Mouse (Mus musculus): ENCODE data around the gene Flt1. TPM values are rescaled to one million over a fixed set of nuclear protein-coding genes. Genes with fewer than 3 reads are reported as not detected.
A peak's percentile ranks its signal among the peaks of the same experiment; 100 is the strongest.

The Flt1 gene
- polyA plus RNA-seq, 1 experiment from 2014 or later: 10.9 TPM

GRCm38 (mm10) chr5:147665381-147665780, 60.4 kb downstream of the Flt1 start:
- 60% methylated on average over 9 of the region's 9 CpGs for WGBS
- H3K36me3 ChIP-seq (ENCODE audit: insufficient read depth, low read length): no peaks in the 10 kb centered on the region
- no peak for TF ChIP-seq CTCF (IDR thresholded peaks at IDR 0.05; ENCODE audit: low read depth)
- no peak for ATAC-seq (replicated peaks; ENCODE audit: low FRiP score, low read depth)
- no peak for DNase-seq (ENCODE audit: low spot score)
- H3K4me2 ChIP-seq (ENCODE audit: low read length): no peak overlapping the region
- H3K27ac ChIP-seq: no peak overlapping the region
- no peak overlapping the region for H3K9ac ChIP-seq (ENCODE audit: low read depth, low read length)
- no peaks in the 10 kb centered on the region for H3K4me1 ChIP-seq (replicated peaks; ENCODE audit: insufficient read depth, low read length)
- no peaks in the 10 kb centered on the region for H3K27me3 ChIP-seq (ENCODE audit: insufficient read depth, low read length)
- H3K9me3 ChIP-seq (replicated peaks; ENCODE audit: low read length): no peaks in the 10 kb centered on the region
- no peak overlapping the region for H3K4me3 ChIP-seq (replicated peaks; ENCODE audit: low read depth, low read length)

GRCm38 (mm10) chr5:147659909-147660308, 65.9 kb downstream of the Flt1 start:
- Histone ChIP-seq H3K36me3 (ENCODE audit: insufficient read depth, low read length) (no peaks in the 10 kb centered on the region), H3K9me3 (replicated peaks; ENCODE audit: low read length) (no peaks in the 10 kb centered on the region), H3K27me3 (ENCODE audit: insufficient read depth, low read length) (no peaks in the 10 kb centered on the region), H3K9ac (ENCODE audit: low read depth, low read length) (no peak overlapping the region), H3K4me2 (ENCODE audit: low read length) (no peak overlapping the region), H3K27ac (no peak overlapping the region), H3K4me1 (replicated peaks; ENCODE audit: insufficient read depth, low read length) (no peaks in the 10 kb centered on the region), H3K4me3 (replicated peaks; ENCODE audit: low read depth, low read length) (no peak overlapping the region)
- TF ChIP-seq CTCF (IDR thresholded peaks at IDR 0.05; ENCODE audit: low read depth): no peak
- no peak for DNase-seq (ENCODE audit: low spot score)
- 80% methylated on average over 7 of the region's 7 CpGs for WGBS
- ATAC-seq (replicated peaks; ENCODE audit: low FRiP score, low read depth): no peak

- peak overlapping the region; percentile 50 for H3K27ac ChIP-seq
These were observed 67.6 kb downstream of the Flt1 start for GRCm38 (mm10) chr5:147657882-147658855.

GRCm38 (mm10) chr5:147655761-147656160, 70.0 kb downstream of the Flt1 start:
- H3K4me1 ChIP-seq (replicated peaks; ENCODE audit: insufficient read depth, low read length): no peaks in the 10 kb centered on the region
- 82% methylated on average over 7 of the region's 7 CpGs for WGBS
- no peak for ATAC-seq (replicated peaks; ENCODE audit: low FRiP score, low read depth)

More at GRCm38 (mm10) chr5:147657882-147658855, 67.6 kb downstream of the Flt1 start:
- DNase-seq (ENCODE audit: low spot score): peak; percentile 67
- no peaks in the 10 kb centered on the region for H3K36me3 ChIP-seq (ENCODE audit: insufficient read depth, low read length)
- H3K27me3 ChIP-seq (ENCODE audit: insufficient read depth, low read length): no peaks in the 10 kb centered on the region
- no peak overlapping the region for H3K4me2 ChIP-seq (ENCODE audit: low read length)
- H3K9ac ChIP-seq (ENCODE audit: low read depth, low read length): no peak overlapping the region
- peak; percentile 59; the same call in 1 of the 2 replicates for ATAC-seq (replicated peaks; ENCODE audit: low FRiP score, low read depth)
- H3K4me3 ChIP-seq (replicated peaks; ENCODE audit: low read depth, low read length): no peak overlapping the region
- no peaks in the 10 kb centered on the region for H3K4me1 ChIP-seq (replicated peaks; ENCODE audit: insufficient read depth, low read length)
- no peak for TF ChIP-seq CTCF (IDR thresholded peaks at IDR 0.05; ENCODE audit: low read depth)
- H3K9me3 ChIP-seq (replicated peaks; ENCODE audit: low read length): no peaks in the 10 kb centered on the region; the same call in 1 of the 2 replicates
- 64% methylated on average over 17 of the region's 17 CpGs for WGBS

GRCm38 (mm10) chr5:147651233-147651632, 74.6 kb downstream of the Flt1 start:
- Histone ChIP-seq H3K27me3 (ENCODE audit: insufficient read depth, low read length) (no peaks in the 10 kb centered on the region), H3K9ac (ENCODE audit: low read depth, low read length) (no peak overlapping the region), H3K4me3 (replicated peaks; ENCODE audit: low read depth, low read length) (no peak overlapping the region), H3K36me3 (ENCODE audit: insufficient read depth, low read length) (no peaks in the 10 kb centered on the region), H3K27ac (no peak overlapping the region), H3K9me3 (replicated peaks; ENCODE audit: low read length) (no peaks in the 10 kb centered on the region; the same call in 1 of the 2 replicates), H3K4me1 (replicated peaks; ENCODE audit: insufficient read depth, low read length) (peaks cover 2% of the 10 kb centered on the region), H3K4me2 (ENCODE audit: low read length) (no peak overlapping the region)
- ATAC-seq (replicated peaks; ENCODE audit: low FRiP score, low read depth) (no peak), DNase-seq (ENCODE audit: low spot score) (no peak)
- 76% methylated on average over 14 of the region's 14 CpGs for WGBS
- TF ChIP-seq CTCF (IDR thresholded peaks at IDR 0.05; ENCODE audit: low read depth): no peak

More at GRCm38 (mm10) chr5:147655761-147656160, 70.0 kb downstream of the Flt1 start:
- no peak overlapping the region for H3K4me3 ChIP-seq (replicated peaks; ENCODE audit: low read depth, low read length)
- H3K36me3 ChIP-seq (ENCODE audit: insufficient read depth, low read length): no peaks in the 10 kb centered on the region
- H3K9me3 ChIP-seq (replicated peaks; ENCODE audit: low read length): no peaks in the 10 kb centered on the region; the same call in 1 of the 2 replicates
- no peak overlapping the region for H3K4me2 ChIP-seq (ENCODE audit: low read length)
- H3K9ac ChIP-seq (ENCODE audit: low read depth, low read length): no peak overlapping the region
- H3K27me3 ChIP-seq (ENCODE audit: insufficient read depth, low read length): no peaks in the 10 kb centered on the region
- H3K27ac ChIP-seq: no peak overlapping the region
- no peak for DNase-seq (ENCODE audit: low spot score)
- TF ChIP-seq CTCF (IDR thresholded peaks at IDR 0.05; ENCODE audit: low read depth): peak; percentile 45; the same call in 1 of the 2 replicates

GRCm38 (mm10) chr5:147646351-147646929, 79.4 kb downstream of the Flt1 start:
- H3K27ac ChIP-seq: peak overlapping the region; percentile 38
- 66% methylated on average over 14 of the region's 14 CpGs for WGBS
- TF ChIP-seq CTCF (IDR thresholded peaks at IDR 0.05; ENCODE audit: low read depth): no peak

More at GRCm38 (mm10) chr5:147646351-147646929, 79.4 kb downstream of the Flt1 start:
- Histone ChIP-seq H3K36me3 (ENCODE audit: insufficient read depth, low read length) (no peaks in the 10 kb centered on the region), H3K4me2 (ENCODE audit: low read length) (no peak overlapping the region), H3K27me3 (ENCODE audit: insufficient read depth, low read length) (no peaks in the 10 kb centered on the region), H3K4me1 (replicated peaks; ENCODE audit: insufficient read depth, low read length) (peaks cover 6% of the 10 kb centered on the region), H3K4me3 (replicated peaks; ENCODE audit: low read depth, low read length) (no peak overlapping the region), H3K9ac (ENCODE audit: low read depth, low read length) (no peak overlapping the region), H3K9me3 (replicated peaks; ENCODE audit: low read length) (no peaks in the 10 kb centered on the region)
- no peak for ATAC-seq (replicated peaks; ENCODE audit: low FRiP score, low read depth)
- no peak for DNase-seq (ENCODE audit: low spot score)

Measured in kidney, postnatal 0 days (tissue).